Mouse (Mus musculus) cerebellum, postnatal 10 days (tissue): Measurements from ENCODE around the gene Casq1.
"Not testable (repeated sequence)": the region's sequence is repeated elsewhere in the genome, so short reads cannot be mapped to it uniquely, and the experiment has no call there.

Experiments used
- DNase-seq, 2 experiments: peaks; one replicate each; pipeline ENCODE4 v3.0.0; 2021; ENCODE audit warnings: mixed read lengths in 2 of 2

Gene Casq1

DNA sequence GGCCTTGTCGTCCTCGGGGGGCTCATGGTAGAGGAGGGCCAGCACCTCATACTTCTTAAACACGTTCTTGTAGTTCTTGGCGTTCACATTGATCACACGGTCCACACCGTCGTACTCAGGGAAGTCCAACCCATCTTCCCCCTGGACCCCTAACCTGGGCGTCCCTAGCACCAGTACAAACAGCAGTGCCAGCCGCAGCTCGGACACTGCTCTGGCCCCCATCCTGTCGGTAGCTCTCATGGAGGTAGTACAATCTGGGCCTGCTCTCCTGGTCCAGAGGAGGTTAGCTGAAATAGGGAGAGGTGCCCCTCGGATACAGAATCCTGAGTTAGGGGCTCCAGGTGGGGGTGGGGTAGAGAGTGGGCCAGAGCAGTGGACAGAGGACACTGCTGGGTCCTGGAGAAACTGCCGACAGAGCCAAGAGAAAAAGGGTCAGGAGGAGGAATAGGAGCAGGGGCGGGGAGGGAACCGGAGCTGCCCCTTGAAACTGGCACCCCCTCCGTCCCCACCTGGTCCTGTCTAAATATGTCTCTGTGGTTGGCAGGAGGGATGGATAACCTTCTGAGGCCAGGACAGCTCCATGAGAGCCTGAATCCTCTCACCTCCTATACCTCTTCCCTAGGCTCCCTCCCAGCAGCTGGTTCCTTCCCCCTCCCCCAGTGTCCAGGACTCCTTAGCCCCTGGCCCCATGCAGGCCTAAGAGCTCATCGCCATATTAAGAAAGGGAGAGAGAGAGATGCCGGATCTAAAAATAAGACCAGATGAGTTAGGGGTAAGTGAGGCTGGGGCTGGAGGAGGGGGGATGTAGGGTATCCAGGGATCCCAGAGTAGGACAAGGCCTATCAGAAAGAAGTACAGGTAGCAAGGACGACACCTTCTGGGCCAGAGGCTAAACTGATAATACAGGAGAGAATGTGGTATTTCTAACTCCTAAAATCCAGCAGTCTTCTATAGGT is at the start of gene Casq1:
Gene Casq1, minus strand, starts transcription at position 418 of the 956 bp plus-strand sequence.
- no peak for DNase-seq

- no peak for DNase-seq
Measured at GRCm38 (mm10) chr1:172261477-172262078, 41.9 kb upstream of the Casq1 start, which contains the start of gene Igsf8. Gene Igsf8 (plus strand): TSS chr1:172261641.

- DNase-seq, result no peak
Measured at GRCm38 (mm10) chr1:172258314-172258713, 38.6 kb upstream of the Casq1 start, which contains the start of gene Atp1a4. Gene Atp1a4 (minus strand): TSS chr1:172258414.

DNA sequence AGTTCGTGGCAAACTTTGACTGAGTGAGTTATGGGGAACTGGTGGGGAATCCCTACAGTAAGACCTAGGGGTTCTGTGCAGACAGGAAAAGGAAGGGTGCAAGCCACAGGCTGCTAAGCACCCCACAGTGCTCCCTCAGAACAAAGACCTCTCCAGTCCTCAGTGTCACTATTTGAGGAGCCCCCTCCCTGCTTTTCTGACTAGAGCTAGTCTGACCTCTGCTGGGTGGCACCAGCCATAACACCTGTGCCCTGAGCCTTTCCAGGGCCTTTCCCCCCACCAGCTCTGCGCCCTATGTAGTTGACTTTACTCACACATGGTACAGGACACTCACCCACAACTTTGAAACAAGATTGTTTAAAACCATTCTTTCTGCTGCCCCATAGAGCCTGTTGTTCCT is 28.0 kb upstream of the Casq1 start:
- peak; percentile 61 to 62 for DNase-seq

DNA sequence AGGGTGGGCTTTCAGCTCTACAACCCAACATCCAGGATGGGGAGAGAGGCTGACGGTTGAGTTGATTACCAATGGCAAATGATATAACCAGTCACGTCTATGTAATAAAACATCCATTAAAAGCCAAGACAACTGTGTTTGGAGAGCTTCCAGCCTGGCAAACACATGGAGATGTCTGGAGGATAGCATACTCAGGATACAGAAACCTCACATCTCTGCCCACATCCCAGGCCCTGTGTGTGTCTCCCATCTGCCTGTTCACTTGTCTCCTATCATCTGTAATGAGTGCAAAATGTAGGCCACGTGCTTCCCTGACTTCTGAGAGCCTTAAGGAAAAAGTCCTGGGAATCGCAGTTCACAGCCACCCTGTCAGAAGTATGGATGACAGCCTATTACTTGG is 27.5 kb upstream of the Casq1 start:
- no peak for DNase-seq

GRCm38 (mm10) chr1:172244645-172245044 is 25.0 kb upstream of the Casq1 start:
- DNase-seq, result not testable (repeated sequence)

GRCm38 (mm10) chr1:172243547-172244205 is 24.0 kb upstream of the Casq1 start:
- peak; percentile 59 to 62 for DNase-seq

GRCm38 (mm10) chr1:172242401-172242800 is 22.7 kb upstream of the Casq1 start:
- no peak for DNase-seq

DNA sequence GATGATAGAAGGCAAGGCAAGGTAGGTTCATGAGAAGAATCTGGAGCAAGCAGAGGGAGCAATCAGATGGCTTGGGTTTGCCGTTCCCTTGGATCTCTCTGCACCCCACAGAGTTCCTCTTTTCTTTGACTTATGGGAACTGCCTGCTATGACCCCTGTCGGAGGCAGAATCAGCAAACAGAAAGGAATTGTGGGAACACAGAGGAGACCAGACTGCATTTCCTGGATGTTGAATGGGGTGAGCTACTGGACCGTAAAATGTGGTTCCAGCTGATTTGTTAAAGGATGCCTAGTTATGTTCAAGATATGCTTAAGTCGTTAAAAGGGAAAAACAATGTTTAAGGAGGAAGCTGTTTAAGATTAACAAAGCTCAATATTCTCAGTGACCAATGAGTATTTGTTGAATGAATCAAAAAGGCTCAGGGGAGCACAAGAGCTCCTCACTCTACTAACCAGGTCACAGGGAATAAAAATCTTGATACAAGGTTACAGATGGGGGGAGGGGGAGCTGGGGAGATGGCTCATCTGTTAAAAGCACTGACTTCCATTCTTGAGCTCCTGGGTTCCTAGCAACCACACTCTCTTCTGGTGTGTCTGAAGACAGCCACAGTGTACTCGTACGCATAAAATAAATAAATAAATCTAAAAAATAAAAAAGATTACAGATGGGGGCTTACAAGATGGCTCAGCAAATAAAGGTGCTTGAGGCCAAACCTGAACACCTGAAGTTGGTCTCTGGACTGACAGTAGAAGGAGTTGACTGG is 21.5 kb upstream of the Casq1 start:
- DNase-seq, result no peak

DNA sequence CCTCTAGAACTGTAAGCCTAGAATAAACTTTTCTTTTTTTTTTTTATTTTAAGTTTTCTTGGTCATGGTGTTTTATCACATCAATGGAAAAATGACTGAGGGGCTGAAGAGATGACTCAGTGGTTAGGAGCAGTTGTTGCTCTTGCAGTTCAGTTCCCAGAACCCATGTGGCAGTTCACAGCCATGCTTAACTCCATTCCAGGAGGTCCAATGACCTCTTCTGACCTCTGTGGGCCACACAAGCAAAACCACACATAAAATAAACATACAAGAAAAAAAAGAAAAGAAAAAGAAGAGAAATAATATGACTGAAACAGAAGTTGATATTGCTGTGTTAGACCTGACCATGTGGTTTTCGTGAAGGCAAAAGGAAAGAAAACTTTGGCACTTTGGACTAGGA is 9.5 kb upstream of the Casq1 start:
- DNase-seq, result no peak

DNA sequence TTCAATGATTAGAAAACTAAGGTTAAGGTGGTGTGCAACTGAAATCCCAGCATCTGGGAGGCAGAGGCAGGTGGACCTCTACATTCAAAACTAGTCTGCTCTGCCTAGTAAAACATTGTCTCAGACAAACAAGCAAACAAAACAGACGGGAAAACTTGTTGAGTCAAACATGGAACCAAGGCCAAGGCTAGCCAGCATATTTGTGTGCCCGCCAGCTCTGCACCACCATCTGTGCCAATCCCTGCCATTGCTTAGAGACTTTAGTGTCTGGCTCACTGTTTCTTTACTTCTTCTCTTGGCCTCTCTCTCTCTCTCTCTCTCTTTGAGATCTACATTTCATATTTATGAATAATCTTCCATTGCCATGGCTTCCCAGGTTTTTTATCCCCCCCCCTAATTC is 8.5 kb upstream of the Casq1 start:
- peak; percentile 82 to 84 for DNase-seq

DNA sequence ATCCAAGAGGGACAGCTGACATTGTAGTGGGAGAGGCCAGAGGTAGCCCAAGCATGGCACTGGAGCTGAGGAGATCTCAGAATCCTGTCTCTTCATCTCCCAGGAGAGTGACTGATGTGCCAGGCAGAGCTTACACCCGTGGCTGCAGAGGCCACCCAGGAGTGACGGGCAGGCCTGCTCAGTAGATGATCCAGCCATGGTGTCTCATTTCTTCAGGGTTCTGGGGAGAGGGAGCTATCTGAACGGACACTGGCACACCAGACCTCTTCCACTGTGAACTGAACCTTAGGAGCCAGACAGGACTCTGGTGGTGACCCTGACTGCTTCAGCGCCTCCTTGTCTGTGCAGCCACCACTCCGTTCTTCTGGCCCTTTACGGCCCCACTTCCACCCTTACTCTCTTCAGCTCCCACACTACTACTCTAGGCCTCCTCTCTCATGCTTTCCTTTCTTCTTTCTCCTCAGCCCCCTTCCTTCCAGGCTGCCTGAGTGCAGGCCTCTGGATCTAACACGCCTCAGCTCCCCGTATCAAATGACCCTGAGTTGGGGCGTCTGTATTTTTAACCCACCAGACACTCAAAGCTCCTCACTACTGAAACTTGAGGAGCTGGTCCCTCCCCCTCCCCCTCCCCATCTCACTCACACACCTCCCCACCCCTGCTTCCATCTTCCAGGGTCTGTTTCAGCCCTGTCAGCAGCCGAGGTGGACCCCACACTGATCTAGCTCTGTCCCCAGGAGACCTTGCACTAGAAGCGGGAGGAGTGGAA is 1.8 kb upstream of the Casq1 start:
- no peak for DNase-seq

- DNase-seq, result peak; percentile 52 to 73
Measured at GRCm38 (mm10) chr1:172220414-172220813, 746 bp upstream of the Casq1 start.

GRCm38 (mm10) chr1:172218164-172218910 is 1.3 kb downstream of the Casq1 start:
- DNase-seq, result no peak

- DNase-seq, result peak; percentile 95
Measured at GRCm38 (mm10) chr1:172217148-172217547, 2.5 kb downstream of the Casq1 start.

DNA sequence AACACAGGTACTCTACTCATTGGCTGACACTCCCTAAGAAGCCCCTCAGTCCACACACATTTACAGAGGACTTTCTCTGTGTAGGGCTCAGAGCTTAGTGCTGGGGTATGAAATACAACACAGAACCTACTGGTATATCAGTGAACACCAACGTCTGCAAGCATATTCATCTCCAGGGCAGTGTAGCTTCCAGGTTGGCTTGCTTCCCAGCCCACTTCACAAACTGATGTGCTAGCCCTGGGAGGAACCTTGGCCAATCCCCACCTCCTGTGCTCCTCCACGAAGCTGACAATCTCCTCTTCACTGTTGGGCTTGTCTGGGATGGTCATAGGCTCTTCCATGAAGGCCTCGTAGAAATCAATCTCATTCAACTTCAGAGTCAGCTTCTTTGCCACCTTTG is 4.9 kb downstream of the Casq1 start:
- peak in 1 of 2 experiments; percentile 41 for DNase-seq

- peak in 1 of 2 experiments; percentile 19 for DNase-seq
Measured at GRCm38 (mm10) chr1:172213771-172214170, 5.9 kb downstream of the Casq1 start.

- DNase-seq, result peak in 1 of 2 experiments; percentile 2
Measured at GRCm38 (mm10) chr1:172212776-172213175, 6.9 kb downstream of the Casq1 start.

DNA sequence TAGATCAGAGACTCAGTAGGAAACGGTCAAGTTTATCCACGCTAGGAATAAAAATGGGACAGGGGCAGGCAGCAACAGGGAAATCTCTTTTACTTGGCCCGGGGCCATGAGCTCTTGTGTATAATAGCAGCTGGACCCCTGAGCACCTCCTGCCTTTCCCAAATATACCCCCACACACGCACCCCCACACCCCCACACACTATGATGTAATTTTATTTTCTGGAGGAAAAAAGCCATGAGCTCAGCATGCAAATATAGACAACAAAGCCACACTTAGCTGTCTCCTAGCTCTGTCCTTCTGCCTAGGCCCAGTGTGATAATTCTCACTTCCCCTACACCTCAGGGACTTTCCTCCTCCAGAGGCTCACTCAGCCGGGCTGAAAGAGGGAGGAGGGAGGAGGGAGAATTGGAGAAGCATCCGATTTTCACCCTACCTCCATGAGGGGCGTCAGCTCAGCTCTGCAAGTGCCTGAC is 12.5 kb downstream of the Casq1 start:
- DNase-seq, result peak; percentile 68 to 71

DNA sequence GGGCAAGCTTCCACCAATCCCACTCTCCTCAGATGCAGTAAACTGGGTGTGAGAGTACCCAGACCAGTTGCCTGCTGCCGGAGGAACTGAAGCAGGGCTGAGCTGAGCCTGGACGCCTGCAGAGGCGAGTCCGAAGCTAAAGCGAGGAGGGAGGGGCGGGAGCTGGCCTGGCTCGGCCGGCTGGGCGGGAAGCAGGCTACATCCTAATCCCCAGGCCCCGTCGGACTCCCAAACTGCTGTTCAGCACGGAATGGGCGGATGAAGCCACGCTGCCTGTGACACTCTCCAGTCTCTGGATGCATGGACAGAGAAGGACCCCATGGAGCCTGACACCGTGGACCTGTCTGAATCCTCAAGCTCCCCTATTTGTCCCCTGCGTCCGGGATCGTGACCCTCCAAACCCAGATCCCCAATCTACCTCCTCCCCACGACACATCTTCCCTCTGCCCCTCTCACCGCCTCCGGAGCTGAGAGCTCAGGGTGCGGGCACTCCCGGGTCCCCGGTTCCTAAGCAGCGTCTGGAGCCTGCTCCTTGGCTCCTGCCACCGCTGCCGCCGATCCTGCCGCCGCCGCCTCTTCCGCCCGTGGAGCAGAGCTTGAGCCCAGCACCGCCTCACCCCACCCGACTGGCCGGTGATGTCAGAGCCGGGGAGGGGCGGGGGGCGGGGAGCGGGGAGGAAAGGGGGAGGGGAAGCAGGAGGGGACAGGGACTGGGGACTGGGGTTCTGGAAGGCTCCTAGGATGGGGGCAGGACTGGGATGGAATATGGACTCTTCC is 13.3 kb downstream of the Casq1 start, which contains the start of gene Pea15a:
Gene Pea15a, minus strand, starts transcription at position 664 of the 777 bp plus-strand sequence.
- peak; percentile 93 to 96 for DNase-seq
